Mouse (Mus musculus) C2C12 (cell line): ENCODE measurements around the gene Gm42674.

Experiments
- CEBPB ChIP-seq: IDR thresholded peaks from one replicate; pipeline ENCODE4 v1.6.1; 2011; ENCODE audit warnings: low read depth, mild to moderate bottlenecking, control low read depth, moderate library complexity
- CTCF ChIP-seq: IDR thresholded peaks from one replicate; pipeline ENCODE4 v1.5.1; 2011; ENCODE audit not compliant: control insufficient read depth, insufficient read depth, insufficient read length
- MYOD1 ChIP-seq: IDR thresholded peaks from one replicate; pipeline ENCODE4 v1.6.1; 2011; ENCODE audit warnings: low read depth; ENCODE audit not compliant: control insufficient read depth, insufficient read length
- USF1 ChIP-seq: IDR thresholded peaks from one replicate; pipeline ENCODE4 v1.6.1; 2011; ENCODE audit warnings: low read depth, mild to moderate bottlenecking, control low read depth, moderate library complexity

DNA sequence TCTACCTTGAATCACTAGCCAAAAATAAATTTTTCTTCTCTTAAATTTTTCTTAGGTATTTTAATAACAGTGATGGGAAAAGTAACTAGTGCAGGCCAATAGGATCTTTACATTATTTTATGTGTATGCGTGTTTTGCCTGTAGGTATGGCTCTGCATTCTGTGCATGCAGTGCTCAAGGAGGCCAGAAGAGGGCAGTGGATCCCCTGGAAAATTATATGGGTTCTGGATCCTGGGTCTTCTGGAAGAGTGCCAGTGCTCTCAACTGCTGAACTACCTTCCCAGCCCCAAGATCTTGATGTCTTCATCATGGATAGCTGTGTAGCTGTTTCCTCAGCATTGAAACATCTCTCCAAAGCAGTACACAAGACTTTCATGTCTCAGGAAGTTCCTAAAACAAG is 19.5 kb upstream of the Gm42674 start:
- TF ChIP-seq CTCF = no peak
- no peak for TF ChIP-seq CEBPB
- TF ChIP-seq MYOD1 = no peak
- TF ChIP-seq USF1 = no peak
